Comparison of ENCODE assay signal across 9 mouse cellular contexts in genomic region chr11:32625677-32626076, GRCm38 (mm10). TPM values are rescaled to one million over a fixed set of nuclear protein-coding genes. Genes with fewer than 3 reads are reported as not detected.
DNase-seq lines count a peak whose midpoint lies in the region; ATAC-seq and TF ChIP-seq lines count a peak whose summit lies in the region.
"Had no signal": no experiment of that assay in that cellular context is flagged by ENCODE, and none has a peak within 500 bp of the region (broad histone marks: within the 10 kb centered on the region; RNA-seq: fewer than 3 reads in every experiment).

No protein-coding gene starts in this region.

- H3K27me3 ChIP-seq in C2C12 (ENCODE audit: control insufficient read depth, insufficient read depth, insufficient read length) = no peaks in the 10 kb centered on the region
- no peaks in the 10 kb centered on the region for H3K27me3 ChIP-seq in stomach, postnatal 0 days (ENCODE audit: control insufficient read depth, insufficient read depth, low read length)
- H3K27me3 ChIP-seq in midbrain, embryonic 16.5 days (ENCODE audit: control insufficient read depth, insufficient read depth, low read depth, low read length) = no peaks in the 10 kb centered on the region
- H3K27me3 ChIP-seq: liver, embryonic 15.5 days had no signal

- no peak for TF ChIP-seq POLR2A in bone marrow macrophage, adult 2 months (IDR thresholded peaks at IDR 0.05; ENCODE audit: borderline replicate concordance, low read depth, low read length)

- no peak overlapping the region for H3K27ac ChIP-seq in bone marrow macrophage, adult 2 months (ENCODE audit: insufficient read depth, low read depth, low read length)
- H3K27ac ChIP-seq in stomach, postnatal 0 days (replicated peaks) = no peak overlapping the region
- H3K27ac ChIP-seq in midbrain, embryonic 16.5 days (ENCODE audit: low read length) = no peak overlapping the region
- H3K27ac ChIP-seq: liver, embryonic 15.5 days had no signal

- no peaks in the 10 kb centered on the region for H3K79me3 ChIP-seq in C2C12 (ENCODE audit: low read depth)

- no peak overlapping the region for H3ac ChIP-seq in C2C12 (ENCODE audit: control insufficient read depth, insufficient read length, low read depth)

- H3K4me3 ChIP-seq in C2C12 (ENCODE audit: insufficient read depth, poor library complexity, severe bottlenecking) = no peak overlapping the region
- H3K4me3 ChIP-seq in bone marrow macrophage, adult 2 months (ENCODE audit: insufficient read depth, low read length) = no peak overlapping the region
- no peak overlapping the region for H3K4me3 ChIP-seq in stomach, postnatal 0 days (ENCODE audit: low read depth, low read length)
- H3K4me3 ChIP-seq in midbrain, embryonic 16.5 days (ENCODE audit: low read depth, low read length) = no peak overlapping the region
- H3K4me3 ChIP-seq: liver, embryonic 15.5 days had no signal

- peaks cover 29% of the 10 kb centered on the region for H3K36me3 ChIP-seq in C2C12 (ENCODE audit: control insufficient read depth, insufficient read depth)
- H3K36me3 ChIP-seq in stomach, postnatal 0 days (ENCODE audit: control insufficient read depth, insufficient read depth, low read length) = no peaks in the 10 kb centered on the region
- H3K36me3 ChIP-seq in midbrain, embryonic 16.5 days (ENCODE audit: control insufficient read depth, insufficient read depth, low read length) = no peaks in the 10 kb centered on the region
- H3K36me3 ChIP-seq: liver, embryonic 15.5 days had no signal

- 49% methylated on average over 1 of the region's 1 CpGs for WGBS in stomach, postnatal 0 days
- 62% methylated on average over 1 of the region's 1 CpGs for WGBS in midbrain, embryonic 16.5 days

- H3K9ac ChIP-seq in stomach, postnatal 0 days (ENCODE audit: low read length) = no peak overlapping the region
- H3K9ac ChIP-seq in midbrain, embryonic 16.5 days (ENCODE audit: low read depth, low read length) = no peak overlapping the region
- H3K9ac ChIP-seq: liver, embryonic 15.5 days had no signal

- no peaks in the 10 kb centered on the region for H3K9me3 ChIP-seq in stomach, postnatal 0 days (ENCODE audit: control insufficient read depth, low read length)
- H3K9me3 ChIP-seq in midbrain, embryonic 16.5 days (replicated peaks; ENCODE audit: control insufficient read depth, low read length, poor library complexity, severe bottlenecking) = no peaks in the 10 kb centered on the region
- H3K9me3 ChIP-seq: liver, embryonic 15.5 days had no signal

- peaks cover 6% of the 10 kb centered on the region for H3K4me1 ChIP-seq in bone marrow macrophage, adult 2 months (ENCODE audit: control insufficient read depth, insufficient read depth, low read length)
- no peaks in the 10 kb centered on the region for H3K4me1 ChIP-seq in stomach, postnatal 0 days (replicated peaks; ENCODE audit: control insufficient read depth, insufficient read depth)
- H3K4me1 ChIP-seq in midbrain, embryonic 16.5 days (ENCODE audit: control insufficient read depth, insufficient read depth, low read length) = no peaks in the 10 kb centered on the region
- H3K4me1 ChIP-seq: liver, embryonic 15.5 days had no signal

- ATAC-seq in megakaryocyte progenitor cell, adult 5-6 weeks (replicated peaks; ENCODE audit: poor library complexity) = peak; percentile 83
- ATAC-seq in stomach, postnatal 0 days (ENCODE audit: low FRiP score, low TSS enrichment) = peak; percentile 57; the same call in 1 of the 2 replicates
- no peak for ATAC-seq in midbrain, embryonic 16.5 days

- no peaks in the 10 kb centered on the region for H3K79me2 ChIP-seq in C2C12 (ENCODE audit: control insufficient read depth, insufficient read depth)

- peak; percentile 90 for TF ChIP-seq CTCF in C2C12 (IDR thresholded peaks at IDR 0.05; ENCODE audit: control insufficient read depth, insufficient read depth, insufficient read length)
- TF ChIP-seq CTCF in bone marrow macrophage, adult 2 months (IDR thresholded peaks at IDR 0.05; ENCODE audit: low read depth, low read length) = peak; percentile 88
- TF ChIP-seq CTCF in stomach, postnatal 0 days (IDR thresholded peaks at IDR 0.05; ENCODE audit: low read depth) = peak; percentile 89

- peak; percentile 63 for DNase-seq in 3T3-L1 (ENCODE audit: low read depth, low spot score)
- DNase-seq in gastrocnemius, postnatal 10 days = peak; percentile 73
- peak; percentile 65 for DNase-seq in layer of hippocampus, adult 9-11 months
- peak; percentile 80 for DNase-seq in stomach, postnatal 0 days (ENCODE audit: low spot score)

- H3K4me2 ChIP-seq in stomach, postnatal 0 days (replicated peaks; ENCODE audit: low read depth) = no peak overlapping the region
- no peak overlapping the region for H3K4me2 ChIP-seq in midbrain, embryonic 16.5 days (ENCODE audit: low read length)
- H3K4me2 ChIP-seq: liver, embryonic 15.5 days had no signal

- no peak for TF ChIP-seq EP300 in stomach, postnatal 0 days (optimal IDR thresholded peaks at IDR 0.05)

TF ChIP-seq in C2C12, 6 proteins besides CTCF, POLR2A, EP300 and RAD21:
- TF ChIP-seq MAX (IDR thresholded peaks at IDR 0.05) = no peak
- no peak for TF ChIP-seq MYOD1 (IDR thresholded peaks at IDR 0.05; ENCODE audit: control insufficient read depth, insufficient read length, low read depth)
- TF ChIP-seq MYOG (IDR thresholded peaks at IDR 0.05; ENCODE audit: control insufficient read depth, extremely low read depth, insufficient read length) = no peak
- no peak for TF ChIP-seq CEBPB (IDR thresholded peaks at IDR 0.05; ENCODE audit: low read depth)

RNA-seq across cellular contexts. Expression of gene Fbxw11, which starts 16.8 kb away (rescaled TPM):
- polyA plus RNA-seq in C2C12 (2012; fragmentation: generic; extraction: Trizol) = 38.8 TPM
- polyA plus RNA-seq in bone marrow macrophage, adult 2 months (2012; ENCODE audit: insufficient read depth, insufficient read length, missing spikeins) = 44.3 and 47.9 TPM in 2 replicates
- 10 to 100 TPM; 51.7 to 56.8 TPM for total RNA-seq in gastrocnemius, postnatal 10 days (2021)
- 35.5 and 44.0 TPM in 2 replicates for total RNA-seq in megakaryocyte progenitor cell, adult 5-6 weeks (2015)
- total RNA-seq in megakaryocyte progenitor cell, adult 5-6 weeks (2017) = 62.3 and 72.8 TPM in 2 replicates
- 31.5 and 32.1 TPM in 2 replicates for polyA plus RNA-seq in stomach, postnatal 0 days (2015; fragmentation: Nextera tagmentation; extraction: Ambion mirVana)
- polyA plus RNA-seq in midbrain, embryonic 16.5 days (2015; fragmentation: Nextera tagmentation; extraction: Ambion mirVana) = 119 and 125 TPM in 2 replicates
